Mouse (Mus musculus) embryonic facial prominence, embryonic 12.5 days (tissue): Measurements from ENCODE around the gene Ppan. TPM values are rescaled to one million over a fixed set of nuclear protein-coding genes. Genes with fewer than 3 reads are reported as not detected.

ENCODE experiments used
- ATAC-seq: fragments of 200-750 bp; cut with Nextera tagmentation; 2 replicates; pipeline ENCODE4 v1.8.0; 2017; ENCODE audit not compliant: insufficient number of reproducible peaks, insufficient read depth, low FRiP score, low TSS enrichment
- H3K27ac ChIP-seq: fragments of 300-500 bp; sonication (generic); 2 replicates; pipeline ENCODE4 v1.5.1; 2016; ENCODE audit warnings: mild to moderate bottlenecking
- H3K27me3 ChIP-seq: fragments of 300-500 bp; sonication (generic); 2 replicates; pipeline ENCODE4 v1.6.1; 2016; ENCODE audit warnings: mild to moderate bottlenecking, moderate library complexity
- H3K36me3 ChIP-seq: fragments of 300-500 bp; sonication (generic); 2 replicates; pipeline ENCODE4 v1.6.1; 2016; ENCODE audit warnings: mild to moderate bottlenecking
- H3K4me1 ChIP-seq: fragments of 300-500 bp; sonication (generic); 2 replicates; pipeline ENCODE4 v1.6.1; 2016
- H3K4me2 ChIP-seq: fragments of 300-500 bp; sonication (generic); replicated peaks from 2 replicates; pipeline ENCODE4 v1.6.1; 2016; ENCODE audit warnings: mild to moderate bottlenecking, moderate library complexity
- H3K4me3 ChIP-seq: fragments of 300-500 bp; sonication (generic); 2 replicates; pipeline ENCODE4 v1.5.1; 2016; ENCODE audit warnings: mild to moderate bottlenecking
- H3K9ac ChIP-seq: fragments of 300-500 bp; sonication (generic); 2 replicates; pipeline ENCODE4 v1.6.1; 2016; ENCODE audit warnings: mild to moderate bottlenecking, moderate library complexity
- H3K9me3 ChIP-seq: fragments of 300-500 bp; sonication (generic); 2 replicates; pipeline ENCODE4 v1.6.1; 2016; ENCODE audit warnings: mild to moderate bottlenecking, moderate library complexity
- WGBS: fragments of 180-500 bp; shearing (Covaris S2); methylation state at CpG from one replicate; pipeline ENCODE4 v1.1.7; 2016; 5-methylcytosine and 5-hydroxymethylcytosine counted together
- polyA plus RNA-seq: library from polyadenylated mRNA; unstranded; fragments of >200 nt; fragmentation: Nextera tagmentation; extraction: Ambion mirVana; gene quantifications from 2 replicates; pipeline ENCODE4 v1.2.1, GENCODE M21; 2016

Gene Ppan
- polyA plus RNA-seq, 1 experiment from 2014 or later = 79.3 TPM

DNA sequence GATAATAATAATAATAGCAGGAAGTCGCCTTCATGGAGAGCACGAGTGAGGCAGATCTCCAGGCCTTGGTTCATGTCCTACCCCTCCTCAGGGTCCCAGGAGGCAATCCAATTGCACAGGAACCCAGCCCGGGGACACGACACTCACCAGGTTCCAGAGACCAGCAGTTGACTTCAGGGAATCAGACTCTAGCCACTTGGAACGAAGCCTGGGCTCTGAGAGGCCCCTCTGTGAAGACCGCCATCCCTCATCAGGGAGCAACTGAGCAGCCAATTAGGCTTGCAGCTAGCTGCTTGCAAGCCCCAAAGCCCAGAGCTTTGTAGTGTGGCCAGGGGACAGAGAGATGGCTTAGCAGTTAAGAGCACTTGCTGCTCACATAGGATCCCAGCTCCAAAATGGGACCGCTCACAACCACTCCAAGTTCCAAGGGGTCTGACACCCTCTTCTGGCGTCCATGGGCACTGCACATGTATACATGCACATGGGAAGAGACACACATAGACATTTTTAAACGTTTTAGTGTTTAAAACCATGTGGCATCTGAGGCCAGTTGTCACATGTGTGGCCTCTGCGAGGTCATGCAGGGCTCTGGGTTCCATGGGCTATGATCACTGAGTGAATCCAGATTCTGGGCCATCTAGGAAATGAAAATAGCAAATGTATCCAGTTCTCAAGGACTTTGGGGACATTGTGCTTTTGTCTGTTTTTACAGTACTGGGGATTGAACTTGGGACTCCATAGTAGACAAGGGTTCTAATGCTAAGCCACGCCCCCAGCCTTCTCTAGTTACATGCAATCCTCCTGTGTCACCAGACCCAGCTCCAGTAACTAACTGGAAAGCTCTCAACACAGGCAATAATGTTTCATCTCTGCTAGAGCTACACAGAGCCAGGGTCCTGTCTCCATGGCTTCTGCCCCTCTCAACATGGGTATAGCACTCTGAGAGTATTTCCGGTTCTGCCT is 17.5 kb upstream of the Ppan start:
- Histone ChIP-seq H3K4me3 (no peak overlapping the region), H3K27ac (no peak overlapping the region), H3K4me2 (no peak overlapping the region), H3K36me3 (no peaks in the 10 kb centered on the region), H3K9ac (no peak overlapping the region), H3K27me3 (peaks cover 45% of the 10 kb centered on the region), H3K4me1 (no peaks in the 10 kb centered on the region), H3K9me3 (no peaks in the 10 kb centered on the region)
- 70% methylated on average over 12 of the region's 12 CpGs for WGBS
- ATAC-seq = no peak

- Histone ChIP-seq H3K27ac (no peak overlapping the region), H3K9ac (no peak overlapping the region), H3K4me2 (no peak overlapping the region), H3K4me1 (no peaks in the 10 kb centered on the region), H3K36me3 (no peaks in the 10 kb centered on the region), H3K4me3 (no peak overlapping the region), H3K9me3 (no peaks in the 10 kb centered on the region), H3K27me3 (peaks cover 37% of the 10 kb centered on the region)
- WGBS = 86% methylated on average over 10 of the region's 10 CpGs
- ATAC-seq = no peak
Measured at GRCm38 (mm10) chr9:20872991-20873390, 15.0 kb upstream of the Ppan start.

- H3K9ac ChIP-seq = no peak overlapping the region
- peaks cover 32% of the 10 kb centered on the region for H3K27me3 ChIP-seq
- H3K9me3 ChIP-seq = no peaks in the 10 kb centered on the region
- 82% methylated on average over 12 of the region's 12 CpGs for WGBS
- H3K36me3 ChIP-seq = no peaks in the 10 kb centered on the region
- H3K4me2 ChIP-seq = no peak overlapping the region
- no peak overlapping the region for H3K4me3 ChIP-seq
- no peak overlapping the region for H3K27ac ChIP-seq
- ATAC-seq = no peak
- H3K4me1 ChIP-seq = no peaks in the 10 kb centered on the region
Measured at GRCm38 (mm10) chr9:20873521-20873920, 14.5 kb upstream of the Ppan start.

- no peak for ATAC-seq
- 64% methylated on average over 23 of the region's 23 CpGs for WGBS
- no peak overlapping the region for H3K9ac ChIP-seq
- peaks cover 15% of the 10 kb centered on the region for H3K27me3 ChIP-seq
- no peaks in the 10 kb centered on the region for H3K4me1 ChIP-seq
- H3K27ac ChIP-seq = no peak overlapping the region
- no peaks in the 10 kb centered on the region for H3K36me3 ChIP-seq
- H3K9me3 ChIP-seq = no peaks in the 10 kb centered on the region
- H3K4me2 ChIP-seq = no peak overlapping the region
- no peak overlapping the region for H3K4me3 ChIP-seq
Measured at GRCm38 (mm10) chr9:20875021-20875790, 12.8 kb upstream of the Ppan start.

- Histone ChIP-seq H3K4me2 (no peak overlapping the region), H3K27me3 (peaks cover 2% of the 10 kb centered on the region; the same call in 1 of the 2 replicates), H3K9ac (no peak overlapping the region), H3K27ac (no peak overlapping the region), H3K4me3 (no peak overlapping the region), H3K36me3 (no peaks in the 10 kb centered on the region), H3K9me3 (no peaks in the 10 kb centered on the region), H3K4me1 (no peaks in the 10 kb centered on the region)
- WGBS = 72% methylated on average over 9 of the region's 9 CpGs
- no peak for ATAC-seq
Measured at GRCm38 (mm10) chr9:20876318-20877117, 11.5 kb upstream of the Ppan start.

- no peaks in the 10 kb centered on the region for H3K27me3 ChIP-seq
- H3K36me3 ChIP-seq = no peaks in the 10 kb centered on the region
- H3K4me2 ChIP-seq = peak overlapping the region; percentile 49
- peak overlapping the region; percentile 36 for H3K4me3 ChIP-seq
- H3K9me3 ChIP-seq = no peaks in the 10 kb centered on the region
- H3K27ac ChIP-seq = no peak overlapping the region
- peak overlapping the region; percentile 34; the same call in 1 of the 2 replicates for H3K9ac ChIP-seq
- no peak for ATAC-seq
- no peaks in the 10 kb centered on the region for H3K4me1 ChIP-seq
- WGBS = 36% methylated on average over 14 of the region's 14 CpGs
Measured at GRCm38 (mm10) chr9:20877118-20878040, 10.6 kb upstream of the Ppan start.

DNA sequence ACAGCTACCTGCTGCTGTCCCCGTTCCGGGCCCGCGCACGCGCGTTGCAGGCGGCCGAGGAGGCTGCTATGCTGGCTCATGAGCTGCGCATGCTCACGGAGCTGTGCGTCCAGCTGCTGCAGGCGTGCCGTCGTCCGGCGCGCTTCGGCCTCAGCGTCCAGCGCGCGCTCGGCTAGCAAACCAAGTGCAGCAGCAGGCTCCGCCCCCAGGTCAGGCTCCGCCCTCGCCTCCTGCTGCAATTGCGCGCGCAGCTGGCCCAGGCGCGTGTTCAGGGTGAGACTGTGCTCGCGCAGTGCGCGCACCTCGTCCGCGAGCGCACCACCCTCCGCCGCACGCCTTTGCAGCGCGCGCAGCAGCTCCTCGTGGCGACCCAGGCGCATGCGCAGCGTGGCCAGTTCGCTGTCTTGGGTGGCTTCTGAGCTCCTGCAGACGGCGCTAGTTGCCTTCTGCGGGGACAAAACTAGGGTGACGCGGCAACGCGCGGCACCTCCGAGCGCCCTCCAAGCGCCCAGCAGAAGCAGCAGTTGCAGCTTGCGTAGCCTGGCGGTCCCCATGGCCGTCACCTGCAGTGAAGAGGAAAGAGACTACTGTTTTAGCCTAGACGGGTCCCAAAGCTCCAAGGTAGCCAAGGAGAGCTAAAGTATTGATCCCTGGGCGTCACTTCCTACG is 9.8 kb upstream of the Ppan start:
- Histone ChIP-seq H3K9me3 (no peaks in the 10 kb centered on the region), H3K4me2 (peak overlapping the region; percentile 49), H3K9ac (peak overlapping the region; percentile 56), H3K4me3 (peak overlapping the region; percentile 36), H3K36me3 (no peaks in the 10 kb centered on the region), H3K27ac (peak overlapping the region; percentile 81), H3K4me1 (no peaks in the 10 kb centered on the region), H3K27me3 (no peaks in the 10 kb centered on the region)
- WGBS = under 1% methylated on average over 69 of the region's 69 CpGs
- peak; percentile 93 for ATAC-seq

- H3K4me1 ChIP-seq = no peaks in the 10 kb centered on the region
- peak overlapping the region; percentile 81 for H3K27ac ChIP-seq
- H3K9me3 ChIP-seq = no peaks in the 10 kb centered on the region
- H3K36me3 ChIP-seq = no peaks in the 10 kb centered on the region
- peak overlapping the region; percentile 49 for H3K4me2 ChIP-seq
- no peak for ATAC-seq
- H3K27me3 ChIP-seq = no peaks in the 10 kb centered on the region
- 21% methylated on average over 10 of the region's 10 CpGs for WGBS
- peak overlapping the region; percentile 56 for H3K9ac ChIP-seq
- H3K4me3 ChIP-seq = peak overlapping the region; percentile 36
Measured at GRCm38 (mm10) chr9:20878710-20879065, 9.3 kb upstream of the Ppan start.

DNA sequence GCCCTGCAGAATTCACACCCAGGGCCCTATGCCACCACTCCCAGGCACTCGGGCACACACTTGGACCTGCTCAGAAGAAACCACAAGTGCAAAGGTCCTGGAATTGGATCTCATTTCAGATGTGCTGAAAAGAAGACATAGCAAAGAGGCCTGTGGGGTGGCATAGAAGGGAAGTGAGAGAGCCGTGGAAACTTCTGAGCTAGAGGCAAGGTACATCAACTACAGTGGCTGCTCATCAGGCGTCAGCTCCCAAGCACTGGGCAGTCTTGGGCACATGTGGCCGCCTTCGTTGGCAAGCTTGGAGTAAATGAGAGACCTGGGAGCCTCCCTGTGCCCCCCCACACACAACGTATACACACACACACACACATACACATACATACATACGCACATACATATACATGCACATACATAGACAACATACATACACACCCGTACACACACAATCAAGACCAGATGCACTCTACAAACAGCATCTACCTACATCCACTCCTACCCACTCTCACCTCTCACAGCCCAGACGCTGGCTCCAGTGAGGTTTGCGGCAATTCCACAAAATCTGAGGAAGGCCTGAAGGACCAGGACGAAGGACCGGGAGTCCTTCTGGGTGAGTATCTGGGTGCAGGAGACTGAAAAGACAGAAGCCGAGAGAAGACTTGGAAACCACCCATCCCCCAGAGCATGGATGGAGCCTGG is 8.7 kb upstream of the Ppan start, which contains the start of gene Angptl6:
TSS of gene Angptl6 (minus strand) at position 631 of the 696 bp plus-strand sequence.
- no peaks in the 10 kb centered on the region for H3K36me3 ChIP-seq
- peak within 1 kb of the TSS; percentile 36 for H3K4me3 ChIP-seq
- ATAC-seq = no peak
- peak within 1 kb of the TSS; percentile 56 for H3K9ac ChIP-seq
- H3K27me3 ChIP-seq = no peaks in the 10 kb centered on the region
- H3K4me1 ChIP-seq = no peaks in the 10 kb centered on the region
- peak within 1 kb of the TSS; percentile 81 for H3K27ac ChIP-seq
- 93% methylated on average over 13 of the region's 13 CpGs for WGBS
- H3K9me3 ChIP-seq = no peaks in the 10 kb centered on the region
- peak within 1 kb of the TSS; percentile 49 for H3K4me2 ChIP-seq

DNA sequence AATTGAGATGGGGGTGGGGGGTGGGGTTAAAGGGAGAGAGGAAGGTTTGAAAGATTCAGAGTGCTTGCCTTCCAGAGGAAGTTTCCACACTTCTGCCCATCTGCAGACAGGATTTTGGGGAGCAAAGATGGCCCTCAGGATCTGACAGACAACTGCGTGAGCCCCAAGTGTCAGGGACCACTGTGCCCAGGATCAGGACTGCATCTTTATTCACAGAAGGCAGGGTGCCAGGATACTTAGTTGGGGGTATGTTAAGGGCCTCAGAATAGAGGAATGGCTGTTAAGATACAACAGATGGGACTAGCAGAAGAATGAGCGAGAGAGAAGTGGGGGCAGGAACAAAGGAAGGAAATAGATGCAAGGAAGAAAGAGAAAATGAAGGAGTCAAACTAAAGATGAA is 1.4 kb upstream of the Ppan start:
- 90% methylated on average over 2 of the region's 2 CpGs for WGBS
- H3K36me3 ChIP-seq = peaks cover 22% of the 10 kb centered on the region
- H3K9me3 ChIP-seq = no peaks in the 10 kb centered on the region
- H3K4me1 ChIP-seq = peaks cover 7% of the 10 kb centered on the region
- H3K27me3 ChIP-seq = no peaks in the 10 kb centered on the region
- no peak for ATAC-seq
- H3K9ac ChIP-seq = no peak overlapping the region
- H3K4me3 ChIP-seq = no peak overlapping the region
- no peak overlapping the region for H3K4me2 ChIP-seq
- H3K27ac ChIP-seq = no peak overlapping the region
